Comparison of ENCODE assay signal across 8 mouse cellular contexts in genomic region chr7:70362526-70363170, GRCm38 (mm10). TPM values are rescaled to one million over a fixed set of nuclear protein-coding genes. Genes with fewer than 3 reads are reported as not detected.
DNase-seq lines count a peak whose midpoint lies in the region; ATAC-seq lines count a peak whose summit lies in the region.

No protein-coding gene starts in this region.

- 5% methylated on average over 12 of the region's 12 CpGs for WGBS in embryonic facial prominence, embryonic 12.5 days
- 34% methylated on average over 12 of the region's 12 CpGs for WGBS in intestine, embryonic 16.5 days
- 1% methylated on average over 12 of the region's 12 CpGs for WGBS in midbrain, embryonic 10.5 days

- peak overlapping the region; percentile 82 for H3K4me3 ChIP-seq in embryonic facial prominence, embryonic 12.5 days
- peak overlapping the region; percentile 79 for H3K4me3 ChIP-seq in intestine, embryonic 16.5 days (ENCODE audit: low read length)
- peak overlapping the region; percentile 89 for H3K4me3 ChIP-seq in midbrain, embryonic 10.5 days

- DNase-seq in adrenal gland, postnatal 10 days, result peak; percentile 27
- DNase-seq in adrenal gland, postnatal 36 days, result no peak
- peak; percentile 57 for DNase-seq in midbrain, embryonic 10.5 days (ENCODE audit: low spot score)
- DNase-seq in layer of hippocampus, adult 9-11 months, result no peak
- DNase-seq in left cerebral cortex, postnatal 4 days, result no peak
- DNase-seq in adrenal gland, postnatal 14 days, result no peak

- no peaks in the 10 kb centered on the region; the same call in 1 of the 2 replicates for H3K4me1 ChIP-seq in embryonic facial prominence, embryonic 12.5 days
- H3K4me1 ChIP-seq in intestine, embryonic 16.5 days (ENCODE audit: control insufficient read depth, insufficient read depth, low read length), result peaks cover 18% of the 10 kb centered on the region
- peaks cover 44% of the 10 kb centered on the region for H3K4me1 ChIP-seq in midbrain, embryonic 10.5 days

- H3K9ac ChIP-seq in embryonic facial prominence, embryonic 12.5 days, result peak overlapping the region; percentile 70
- H3K9ac ChIP-seq in intestine, embryonic 16.5 days (ENCODE audit: low read depth, low read length), result peak overlapping the region; percentile 71; the same call in 1 of the 2 replicates

- intact Hi-C loops in left cerebral cortex, postnatal 4 days (cut with DNase I), result loop anchor here (10.0 kb wide), 1 partner anchor 1388 kb away; no protein-coding TSS in a partner anchor

- no peak for ATAC-seq in embryonic facial prominence, embryonic 12.5 days (ENCODE audit: insufficient number of reproducible peaks, insufficient read depth, low FRiP score, low TSS enrichment)
- ATAC-seq in intestine, embryonic 16.5 days, result no peak

- peaks cover 5% of the 10 kb centered on the region for H3K36me3 ChIP-seq in embryonic facial prominence, embryonic 12.5 days
- H3K36me3 ChIP-seq in intestine, embryonic 16.5 days (ENCODE audit: control insufficient read depth, insufficient read depth, low read length), result no peaks in the 10 kb centered on the region
- H3K36me3 ChIP-seq in midbrain, embryonic 10.5 days, result peaks cover 26% of the 10 kb centered on the region

- peak overlapping the region; percentile 79 for H3K4me2 ChIP-seq in embryonic facial prominence, embryonic 12.5 days (replicated peaks)
- peak overlapping the region; percentile 87 for H3K4me2 ChIP-seq in intestine, embryonic 16.5 days (ENCODE audit: low read depth, low read length)

- H3K27me3 ChIP-seq in embryonic facial prominence, embryonic 12.5 days, result peaks cover 3% of the 10 kb centered on the region; the same call in 1 of the 2 replicates
- peaks cover 4% of the 10 kb centered on the region; the same call in 1 of the 2 replicates for H3K27me3 ChIP-seq in intestine, embryonic 16.5 days (replicated peaks; ENCODE audit: control insufficient read depth, insufficient read depth, low read length)
- H3K27me3 ChIP-seq in midbrain, embryonic 10.5 days (ENCODE audit: low read depth, poor library complexity, severe bottlenecking), result peaks cover 82% of the 10 kb centered on the region

- peak overlapping the region; percentile 100 for H3K27ac ChIP-seq in embryonic facial prominence, embryonic 12.5 days
- no peak overlapping the region for H3K27ac ChIP-seq in intestine, embryonic 16.5 days (ENCODE audit: low read length)
- peak overlapping the region; percentile 99 for H3K27ac ChIP-seq in midbrain, embryonic 10.5 days (replicated peaks)

- no peaks in the 10 kb centered on the region for H3K9me3 ChIP-seq in embryonic facial prominence, embryonic 12.5 days
- H3K9me3 ChIP-seq in intestine, embryonic 16.5 days (ENCODE audit: control insufficient read depth, low read length), result no peaks in the 10 kb centered on the region
- H3K9me3 ChIP-seq in midbrain, embryonic 10.5 days (replicated peaks), result no peaks in the 10 kb centered on the region

RNA-seq across cellular contexts. Expression of gene Nr2f2, which starts 3.9 kb away (rescaled TPM):
- 10 to 100 TPM; 78.3 to 79.6 TPM for total RNA-seq in adrenal gland, postnatal 10 days (2021)
- 100 to 1,000 TPM in 1 of 2 experiments, 10 to 100 TPM in 1; 99.5 to 128 TPM for total RNA-seq in adrenal gland, postnatal 36 days (2021)
- polyA plus RNA-seq in embryonic facial prominence, embryonic 12.5 days (2016; fragmentation: Nextera tagmentation; extraction: Ambion mirVana), result 96.9 and 99.0 TPM in 2 replicates
- polyA plus RNA-seq in intestine, embryonic 16.5 days (2015; fragmentation: Nextera tagmentation; extraction: Ambion mirVana), result 22.2 and 24.6 TPM in 2 replicates
- 86.8 and 89.2 TPM in 2 replicates for polyA plus RNA-seq in midbrain, embryonic 10.5 days (2016; fragmentation: Nextera tagmentation; extraction: Ambion mirVana)
- total RNA-seq in left cerebral cortex, postnatal 4 days (2021), result 10 to 100 TPM; 68.7 to 96.1 TPM
- 91.5 and 106 TPM in 2 replicates for total RNA-seq in adrenal gland, postnatal 14 days (2021)

Comparison
In these comparisons a context has a peak if more than half of its experiments do, and no peak if none do; other contexts are left out.
1. DNase-seq: peak in adrenal gland, postnatal 10 days (single experiment) and midbrain, embryonic 10.5 days (single experiment); none in adrenal gland, postnatal 36 days (0 of 2), layer of hippocampus, adult 9-11 months (single experiment), left cerebral cortex, postnatal 4 days (single experiment) and adrenal gland, postnatal 14 days (single experiment).
2. Peak in every context shown above with its lines, with median percentiles within 50 percentile points of each other: H3K4me3 ChIP-seq.